Mouse (Mus musculus) forebrain, embryonic 16.5 days (tissue): ENCODE measurements at regions not wholly inside any gene's neighbourhood (a gene's known extent, or its start where the extent isn't known, plus 50 kb on each side); places are given as distances from the start of the nearest gene placed in this dataset.
"Not testable (repeated sequence)": the region's sequence is repeated elsewhere in the genome, so short reads cannot be mapped to it uniquely, and the experiment has no call there.

Source experiments
- ATAC-seq: fragments of 200-750 bp; cut with Nextera tagmentation; 2 replicates; pipeline ENCODE4 v1.8.0; 2017; ENCODE audit warnings: mild to moderate bottlenecking, moderate library complexity
- H3K27ac ChIP-seq: fragments of 300-500 bp; sonication (generic); 2 replicates; pipeline ENCODE4 v1.5.1; 2014; ENCODE audit warnings: low read length, control low read depth
- H3K27me3 ChIP-seq: fragments of 300-500 bp; sonication (generic); replicated peaks from 2 replicates; pipeline ENCODE4 v1.6.1; 2014; ENCODE audit warnings: low read length; ENCODE audit not compliant: control insufficient read depth, insufficient read depth
- H3K36me3 ChIP-seq: fragments of 300-500 bp; sonication (generic); 2 replicates; pipeline ENCODE4 v1.6.1; 2014; ENCODE audit not compliant: control insufficient read depth, insufficient read depth
- H3K4me1 ChIP-seq: fragments of 300-500 bp; sonication (generic); replicated peaks from 2 replicates; pipeline ENCODE4 v1.6.1; 2014; ENCODE audit warnings: low read length; ENCODE audit not compliant: control insufficient read depth, insufficient read depth
- H3K4me2 ChIP-seq: fragments of 300-500 bp; sonication (generic); 2 replicates; pipeline ENCODE4 v1.6.1; 2014; ENCODE audit warnings: mild to moderate bottlenecking, low read length, control low read depth
- H3K4me3 ChIP-seq: fragments of 300-500 bp; sonication (generic); replicated peaks from 2 replicates; pipeline ENCODE4 v1.5.1; 2014; ENCODE audit warnings: mild to moderate bottlenecking, low read length, control low read depth
- H3K9ac ChIP-seq: fragments of 300-500 bp; sonication (generic); replicated peaks from 2 replicates; pipeline ENCODE4 v1.6.1; 2014; ENCODE audit warnings: low read depth, low read length, control low read depth
- H3K9me3 ChIP-seq: fragments of 300-500 bp; sonication (generic); 2 replicates; pipeline ENCODE4 v1.6.1; 2016; ENCODE audit warnings: low read length; ENCODE audit not compliant: control insufficient read depth
- WGBS: fragments of 180-500 bp; shearing (Covaris S2); extraction: QIAGEN DNeasy Blood & Tissue Kit; methylation state at CpG from one replicate; pipeline ENCODE4 v1.1.7; 2014; 5-methylcytosine and 5-hydroxymethylcytosine counted together

- no peak overlapping the region for H3K9ac ChIP-seq
- no peaks in the 10 kb centered on the region for H3K27me3 ChIP-seq
- ATAC-seq, result peak; percentile 97
- H3K36me3 ChIP-seq, result no peaks in the 10 kb centered on the region
- H3K27ac ChIP-seq, result 0 out of 2 replicates have a peak overlapping the region, but pooled peaks have one; percentile 33
- no peak overlapping the region for H3K4me3 ChIP-seq
- H3K4me2 ChIP-seq, result no peak overlapping the region
- 37% methylated on average over 6 of the region's 6 CpGs for WGBS
- H3K9me3 ChIP-seq, result no peaks in the 10 kb centered on the region
- 0 out of 2 replicates have a peak, but pooled peaks cover 2% of the 10 kb centered on the region for H3K4me1 ChIP-seq
Measured at GRCm38 (mm10) chr10:104686669-104687068, 492.8 kb downstream of the Gm4340 start.

GRCm38 (mm10) chr10:104694974-104695373 lies 501.1 kb downstream of the Gm4340 start:
- no peak overlapping the region for H3K27ac ChIP-seq

GRCm38 (mm10) chr10:104708926-104709325 lies 515.1 kb downstream of the Gm4340 start:
- H3K36me3 ChIP-seq, result no peaks in the 10 kb centered on the region
- H3K4me3 ChIP-seq, result no peak overlapping the region
- H3K9ac ChIP-seq, result no peak overlapping the region
- H3K27ac ChIP-seq, result no peak overlapping the region
- H3K9me3 ChIP-seq, result no peaks in the 10 kb centered on the region
- no peak overlapping the region for H3K4me2 ChIP-seq
- no peaks in the 10 kb centered on the region for H3K4me1 ChIP-seq
- H3K27me3 ChIP-seq, result no peaks in the 10 kb centered on the region
- 0 out of 2 replicates have a peak, but pooled peaks have one; percentile 57 for ATAC-seq

More at GRCm38 (mm10) chr10:104694974-104695373, 501.1 kb downstream of the Gm4340 start:
- H3K4me1 ChIP-seq, result no peaks in the 10 kb centered on the region
- no peak overlapping the region for H3K4me3 ChIP-seq
- no peak overlapping the region for H3K9ac ChIP-seq
- 64% methylated on average over 3 of the region's 3 CpGs for WGBS
- no peaks in the 10 kb centered on the region for H3K36me3 ChIP-seq
- ATAC-seq, result peak; percentile 57
- H3K27me3 ChIP-seq, result no peaks in the 10 kb centered on the region
- no peak overlapping the region for H3K4me2 ChIP-seq
- H3K9me3 ChIP-seq, result no peaks in the 10 kb centered on the region

GRCm38 (mm10) chr10:104713281-104713915 lies 519.6 kb downstream of the Gm4340 start:
- H3K4me3 ChIP-seq, H3K36me3 ChIP-seq, H3K27me3 ChIP-seq, H3K9me3 ChIP-seq, H3K4me1 ChIP-seq, H3K9ac ChIP-seq, ATAC-seq, H3K4me2 ChIP-seq, H3K27ac ChIP-seq: not testable (repeated sequence)
- WGBS, result 52% methylated on average over 5 of the region's 5 CpGs
